Mouse (Mus musculus) spleen, postnatal 10 days (tissue): Measurements from ENCODE around the gene Mesp1.

Source experiments
- DNase-seq, 2 experiments: peaks; one replicate each; pipeline ENCODE4 v3.0.0; 2021 to 2022; ENCODE audit warnings: low spot score in 2 of 2

Gene Mesp1

DNA sequence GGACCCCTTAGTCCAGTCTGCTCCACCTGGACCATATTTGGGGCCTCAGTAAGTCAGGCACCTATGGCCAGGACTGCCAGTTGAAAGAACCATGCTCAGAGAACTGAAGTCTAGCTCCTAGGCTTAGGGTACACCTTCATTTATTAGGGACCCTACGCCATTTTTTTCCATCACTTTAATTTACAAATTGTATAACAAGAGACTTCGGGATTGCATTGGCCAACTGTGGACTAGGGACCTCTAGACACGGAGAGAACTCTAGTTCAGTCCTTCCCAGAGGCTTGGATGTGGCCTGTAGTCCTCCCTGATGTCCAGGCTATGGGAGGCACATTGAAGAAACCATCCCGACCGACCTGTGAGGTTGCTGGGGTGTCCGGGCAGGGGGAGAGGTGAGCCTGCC lies at the start of gene Mesp1:
TSS of gene Mesp1 (minus strand) at position 101 of the 400 bp plus-strand sequence.
- no peak for DNase-seq

- no peak for DNase-seq
Measured at GRCm38 (mm10) chr7:79842163-79842562, 48.6 kb upstream of the Mesp1 start.

DNA sequence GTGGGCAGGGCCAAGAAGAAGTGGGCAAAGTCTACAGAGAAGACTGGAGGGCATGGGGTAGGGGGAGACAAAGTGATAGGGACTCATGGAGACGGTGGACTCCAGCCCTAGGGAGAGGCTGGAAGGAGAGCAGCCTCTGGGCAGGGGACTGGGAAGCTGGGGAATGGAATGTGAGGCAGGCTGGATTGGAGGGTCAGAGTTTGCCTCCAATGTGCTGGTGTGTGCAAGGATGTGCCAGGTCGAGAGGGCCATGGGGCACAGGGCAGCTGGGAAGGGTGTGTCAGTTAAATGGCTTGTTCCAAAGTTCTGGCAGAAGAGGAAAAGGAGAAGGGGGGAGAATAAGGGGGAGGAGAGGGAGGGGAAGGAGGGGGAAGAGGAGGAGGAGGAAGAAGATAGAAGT lies 43.7 kb upstream of the Mesp1 start:
- DNase-seq = no peak

DNA sequence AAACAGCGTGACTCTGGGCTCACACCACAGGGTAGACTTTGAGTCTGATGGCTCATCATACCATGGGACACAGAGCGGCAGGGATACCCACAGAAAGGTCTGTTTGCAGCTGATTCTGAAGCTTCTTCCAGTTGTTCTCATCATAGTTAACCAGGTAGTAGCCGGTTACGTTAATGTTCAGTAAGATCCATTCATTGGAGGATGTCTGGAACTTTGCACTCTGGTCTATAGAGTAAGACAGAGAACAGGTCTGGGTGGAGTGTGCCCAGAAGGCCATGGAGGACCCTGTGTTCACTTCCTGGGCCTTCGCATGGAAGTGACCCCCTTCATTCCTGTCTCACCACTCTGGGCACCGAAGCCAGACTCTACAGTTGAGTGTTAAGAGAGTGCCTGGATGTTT lies 41.6 kb upstream of the Mesp1 start:
- no peak for DNase-seq

DNA sequence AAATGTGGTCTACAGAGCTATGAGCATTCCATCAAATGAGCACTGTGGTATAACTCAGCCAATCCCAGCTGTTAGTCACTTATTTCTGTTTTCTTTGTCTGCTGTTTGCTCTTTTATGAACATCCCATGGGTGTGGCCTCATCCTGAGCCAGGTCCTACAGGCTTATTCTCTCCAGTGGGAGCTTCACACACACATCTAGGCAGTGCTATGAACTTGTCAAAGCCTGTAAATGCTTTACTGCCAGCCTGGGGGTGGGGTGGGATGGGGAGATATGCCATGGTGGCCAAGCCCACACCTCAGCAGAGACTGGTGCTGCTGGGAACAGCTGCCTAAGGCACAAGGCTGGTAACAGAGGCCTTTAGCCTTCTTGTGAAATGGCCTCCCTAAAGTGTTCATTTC lies 39.4 kb upstream of the Mesp1 start:
- no peak for DNase-seq

DNA sequence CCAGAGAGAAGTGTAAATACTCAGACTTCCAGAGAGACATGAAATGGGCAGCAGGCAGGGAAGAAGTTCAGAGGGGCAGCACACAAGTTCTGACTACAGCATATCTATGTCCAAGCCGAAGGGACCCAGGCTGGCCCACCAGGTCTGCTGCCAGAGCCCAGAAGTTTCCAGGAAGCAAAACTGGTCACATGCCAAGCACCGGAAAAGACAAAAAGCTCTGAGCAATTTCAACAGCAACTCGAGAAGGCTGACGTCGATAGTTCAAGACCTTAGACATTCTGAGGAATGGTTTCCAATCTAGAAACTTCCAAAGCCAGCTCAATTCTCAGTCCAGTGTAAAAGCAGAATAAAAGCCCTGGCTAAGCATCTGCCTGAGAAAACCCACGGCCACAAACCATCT lies 38.0 kb upstream of the Mesp1 start:
- no peak for DNase-seq

- no peak for DNase-seq
Measured at GRCm38 (mm10) chr7:79831145-79831544, 37.6 kb upstream of the Mesp1 start.

GRCm38 (mm10) chr7:79828341-79828740 lies 34.8 kb upstream of the Mesp1 start:
- DNase-seq = no peak

- DNase-seq = no peak
Measured at GRCm38 (mm10) chr7:79822092-79822695, 28.6 kb upstream of the Mesp1 start.

DNA sequence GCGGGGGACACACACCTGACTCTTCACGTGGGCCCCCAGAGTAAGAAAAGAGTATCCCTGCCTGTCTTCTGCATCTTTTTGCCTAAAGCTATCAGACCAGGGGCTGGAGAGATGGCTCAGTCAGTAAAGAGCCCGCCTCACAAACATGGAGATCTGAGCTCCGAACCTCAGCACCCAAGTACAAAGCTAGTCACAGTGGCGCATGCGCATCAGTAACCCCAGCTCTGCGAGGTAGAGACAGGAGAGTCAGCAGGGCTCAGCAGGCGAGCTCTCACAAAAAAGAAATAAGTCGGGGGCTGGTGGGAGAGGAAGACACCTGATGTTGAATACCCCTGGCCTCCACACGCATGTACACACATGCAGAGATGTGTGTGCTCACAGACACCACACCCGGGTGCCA lies 26.4 kb upstream of the Mesp1 start:
- DNase-seq = no peak

- DNase-seq = no peak
Measured at GRCm38 (mm10) chr7:79819515-79819914, 25.9 kb upstream of the Mesp1 start.

- no peak for DNase-seq
Measured at GRCm38 (mm10) chr7:79818321-79818720, 24.7 kb upstream of the Mesp1 start.

DNA sequence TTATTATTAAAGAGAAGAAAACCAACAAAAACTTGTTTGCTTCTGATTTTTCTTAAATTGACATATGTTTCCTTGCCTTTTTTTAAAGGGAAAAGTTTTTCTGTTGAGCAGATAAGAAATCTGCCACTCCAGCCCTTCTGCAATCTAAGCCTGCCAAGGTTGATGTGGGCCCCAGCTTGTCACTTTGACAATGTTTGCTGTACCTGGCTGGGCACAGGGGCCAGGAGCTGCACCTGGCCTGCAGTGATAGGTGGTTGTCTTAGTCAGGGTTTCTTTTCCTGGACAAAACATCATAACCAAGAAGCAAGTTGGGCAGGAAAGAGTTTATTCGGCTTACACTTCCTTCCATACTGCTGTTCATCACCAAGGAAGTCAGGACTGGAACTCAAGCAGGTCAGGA lies 19.8 kb upstream of the Mesp1 start:
- no peak for DNase-seq

- DNase-seq = peak; percentile 32 to 74
Measured at GRCm38 (mm10) chr7:79810611-79811506, 17.3 kb upstream of the Mesp1 start, which contains the start of gene Mesp2. Gene Mesp2, plus strand, starts transcription at chr7:79810727.

DNA sequence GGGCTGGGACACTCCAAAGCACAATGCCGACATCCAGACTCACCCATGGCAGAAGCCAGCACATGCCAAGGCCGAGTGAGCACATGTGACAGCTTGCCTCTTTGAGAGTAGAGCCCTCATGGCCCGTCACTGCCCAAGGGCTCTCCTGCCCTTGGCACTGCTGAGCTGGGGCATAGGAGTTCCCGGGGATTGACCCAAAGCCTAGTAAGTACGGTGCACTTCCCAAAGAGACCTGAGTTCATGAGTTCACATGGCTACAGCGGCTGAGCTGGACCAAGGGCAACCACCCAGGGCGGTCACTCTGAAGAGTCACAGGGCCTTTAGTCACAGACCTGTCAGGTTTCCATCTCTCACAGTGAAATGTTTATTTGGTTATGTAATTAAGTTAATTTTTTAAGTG lies 15.0 kb upstream of the Mesp1 start:
- DNase-seq = no peak

GRCm38 (mm10) chr7:79803887-79804286 lies 10.3 kb upstream of the Mesp1 start:
- DNase-seq = no peak

DNA sequence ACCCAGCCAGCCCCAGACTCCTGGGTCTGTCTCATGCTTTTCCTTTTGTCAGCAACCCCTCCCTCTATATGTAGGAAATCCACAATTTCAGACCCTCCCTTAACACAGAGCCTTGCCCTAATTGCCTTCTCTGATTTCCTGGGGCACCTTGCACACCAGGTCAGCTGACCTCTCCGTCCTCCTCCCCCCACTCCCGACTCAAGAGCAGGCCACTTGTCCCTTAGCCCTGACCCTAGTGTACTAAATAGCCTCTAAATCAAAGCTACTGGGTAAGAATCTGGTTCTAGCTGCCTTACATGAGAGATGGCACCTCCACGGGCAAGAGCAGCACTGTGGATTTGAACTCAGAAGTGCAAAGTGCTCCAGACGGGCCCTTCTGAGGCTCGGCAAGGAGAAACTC lies 8.4 kb upstream of the Mesp1 start:
- DNase-seq = no peak

DNA sequence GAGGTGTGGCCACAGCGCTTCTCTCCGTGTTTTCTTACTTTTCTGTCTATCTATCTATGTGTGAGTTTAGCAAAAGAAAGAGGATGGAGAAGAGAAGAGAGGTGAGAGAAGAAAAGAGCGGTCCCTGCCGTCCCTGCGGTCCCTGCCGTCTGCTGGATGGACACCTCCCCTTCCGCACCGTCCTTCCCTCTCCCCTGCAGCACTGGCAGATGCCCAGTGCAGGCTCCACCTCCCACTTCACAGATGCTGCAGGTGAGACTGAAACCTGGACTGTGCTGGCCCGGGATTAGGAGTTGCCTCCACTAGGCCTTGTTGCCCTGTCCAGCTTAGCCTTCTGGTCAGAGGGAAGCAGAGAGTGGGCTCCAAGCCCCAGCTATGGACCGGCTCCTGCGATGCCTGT lies 7.8 kb upstream of the Mesp1 start:
- DNase-seq = no peak

DNA sequence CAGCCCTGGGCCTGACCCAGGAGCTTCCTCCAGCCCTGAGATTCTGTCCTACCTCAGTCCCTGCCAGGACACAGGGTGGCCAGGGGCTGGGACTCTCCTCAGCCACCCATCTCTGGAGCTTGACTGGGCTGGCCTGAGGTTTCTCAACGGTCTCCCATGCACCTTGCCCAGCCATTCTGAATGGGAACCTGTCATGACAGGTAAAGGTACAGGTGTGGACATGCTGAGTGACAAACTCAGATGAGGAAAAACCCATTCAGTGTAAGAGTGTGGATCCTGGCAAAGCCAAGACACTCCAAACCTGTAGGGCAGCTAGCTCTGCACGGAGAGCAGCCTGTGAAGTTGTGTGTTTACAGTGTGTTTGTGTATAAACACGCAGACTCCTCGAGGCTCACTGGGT lies 6.7 kb upstream of the Mesp1 start:
- DNase-seq = no peak

DNA sequence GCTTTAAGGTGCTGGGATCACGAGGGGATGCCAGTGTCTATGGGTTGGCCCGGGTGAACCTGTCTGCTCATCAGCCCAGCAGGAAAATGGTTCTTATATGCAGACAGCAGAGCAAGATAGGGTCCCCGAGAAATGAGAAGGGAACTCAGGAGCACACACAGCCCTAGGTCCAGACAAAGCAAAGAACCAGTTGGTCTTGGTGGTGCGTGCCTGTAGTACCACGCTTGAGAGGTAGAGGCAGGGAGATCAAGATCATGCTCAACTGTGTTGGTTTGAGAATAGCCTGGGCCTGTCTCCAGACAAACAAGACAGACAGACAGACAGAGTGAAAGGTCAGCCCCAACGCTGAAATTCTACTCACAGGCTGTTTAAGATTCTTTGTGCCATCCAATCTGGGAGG lies 5.9 kb upstream of the Mesp1 start:
- DNase-seq = no peak

- DNase-seq = peak; percentile 46 to 75
Measured at GRCm38 (mm10) chr7:79799048-79799447, 5.5 kb upstream of the Mesp1 start.

GRCm38 (mm10) chr7:79798606-79799005 lies 5.0 kb upstream of the Mesp1 start:
- no peak for DNase-seq
